Mouse (Mus musculus) heart, embryonic 15.5 days (tissue): Measurements from ENCODE around the gene Aimp2. TPM values are rescaled to one million over a fixed set of nuclear protein-coding genes. Genes with fewer than 3 reads are reported as not detected.

Experiments
- ATAC-seq: fragments of 200-750 bp; cut with Nextera tagmentation; replicated peaks from 2 replicates; pipeline ENCODE4 v1.8.0; 2017; ENCODE audit warnings: low read depth, moderate TSS enrichment; ENCODE audit not compliant: insufficient number of reproducible peaks, insufficient read depth, low FRiP score
- H3K27ac ChIP-seq: fragments of 300-500 bp; sonication (generic); 2 replicates; pipeline ENCODE4 v1.5.1; 2015; ENCODE audit warnings: mild to moderate bottlenecking, inconsistent platforms
- H3K27me3 ChIP-seq: fragments of 300-500 bp; sonication (generic); 2 replicates; pipeline ENCODE4 v1.6.1; 2015; ENCODE audit warnings: inconsistent platforms
- H3K36me3 ChIP-seq: fragments of 300-500 bp; sonication (generic); 2 replicates; pipeline ENCODE4 v1.6.1; 2015; ENCODE audit warnings: mild to moderate bottlenecking, inconsistent platforms
- H3K4me1 ChIP-seq: fragments of 300-500 bp; sonication (generic); replicated peaks from 2 replicates; pipeline ENCODE4 v1.6.1; 2015; ENCODE audit warnings: inconsistent platforms
- H3K4me2 ChIP-seq: fragments of 300-500 bp; sonication (generic); 2 replicates; pipeline ENCODE4 v1.6.1; 2015; ENCODE audit warnings: inconsistent platforms, mild to moderate bottlenecking, moderate library complexity
- H3K4me3 ChIP-seq: fragments of 300-500 bp; sonication (generic); 2 replicates; pipeline ENCODE4 v1.5.1; 2015; ENCODE audit warnings: mild to moderate bottlenecking, inconsistent platforms
- H3K9ac ChIP-seq: fragments of 300-500 bp; sonication (generic); 2 replicates; pipeline ENCODE4 v1.6.1; 2015; ENCODE audit warnings: mild to moderate bottlenecking, inconsistent platforms
- H3K9me3 ChIP-seq: fragments of 300-500 bp; sonication (generic); replicated peaks from 2 replicates; pipeline ENCODE4 v1.6.1; 2016; ENCODE audit warnings: inconsistent platforms
- whole genome bisulfite sequencing: fragments of 180-500 bp; shearing (Covaris S2); methylation state at CpG from one replicate; pipeline ENCODE4 v1.1.7; 2015; ENCODE audit warnings: mixed read lengths; 5-methylcytosine and 5-hydroxymethylcytosine counted together
- polyA plus RNA-seq: library from polyadenylated mRNA; unstranded; fragments of >200 nt; fragmentation: Nextera tagmentation; extraction: Ambion mirVana; gene quantifications from 2 replicates; pipeline ENCODE4 v1.2.1, GENCODE M21; 2015

Gene Aimp2
- 78.7 and 81.1 TPM in 2 replicates for polyA plus RNA-seq

DNA sequence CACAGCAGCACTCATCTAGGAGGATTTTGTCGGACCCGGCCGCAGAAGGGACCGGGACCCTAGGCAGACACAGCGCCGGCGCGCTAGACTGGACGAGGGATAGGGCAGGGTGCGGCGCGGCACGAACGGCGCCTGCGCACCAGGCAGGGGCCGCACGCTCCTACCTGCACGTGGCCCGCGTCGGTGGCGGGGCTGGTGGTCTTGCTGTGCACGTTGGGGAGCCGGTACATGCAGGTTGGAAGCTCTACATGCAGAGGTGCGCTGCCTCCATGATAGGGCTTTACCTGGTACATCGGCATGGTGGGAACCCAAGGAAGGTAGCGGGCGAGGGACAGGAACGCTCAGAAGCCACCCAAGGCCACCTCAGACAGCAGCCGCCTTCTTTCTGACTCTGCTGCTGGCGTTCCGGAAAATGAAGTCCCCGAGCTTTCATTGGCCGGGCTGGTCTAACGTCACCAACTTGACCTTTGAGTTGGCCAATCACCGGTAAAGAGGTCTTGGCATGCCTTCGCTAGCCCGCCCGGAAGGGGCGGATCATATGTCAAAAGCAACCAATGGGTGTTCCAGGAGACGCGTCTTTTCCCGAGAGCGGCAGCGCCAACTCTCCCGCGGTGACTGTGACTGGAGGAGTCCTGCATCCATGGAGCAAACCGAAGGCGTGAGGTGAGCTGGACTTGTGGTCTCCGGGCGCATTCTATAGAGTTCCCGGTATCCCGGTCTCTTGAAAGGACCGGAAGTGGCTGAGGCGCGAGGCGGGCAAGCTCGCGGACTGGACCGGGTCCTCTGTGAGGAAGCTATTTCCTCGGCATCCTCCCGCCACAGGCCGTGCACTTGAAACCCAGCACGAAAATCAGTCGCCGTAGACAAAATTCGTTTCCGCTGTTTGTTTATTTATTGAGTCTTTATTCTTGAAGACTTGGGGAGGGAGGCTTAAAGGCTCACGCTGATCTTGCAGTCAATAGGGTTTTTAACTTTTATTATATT, at the start of gene Aimp2, which contains the start of gene Pms2:
Aimp2 (minus strand) TSS at position 431 of the 984 bp plus-strand sequence.
Pms2 (plus strand) TSS at position 548 of the 984 bp plus-strand sequence.
- H3K27ac ChIP-seq, result peak within 1 kb of the TSS; percentile 90
- H3K4me2 ChIP-seq, result peak within 1 kb of the TSS; percentile 79
- no peaks in the 10 kb centered on the region for H3K27me3 ChIP-seq
- H3K9me3 ChIP-seq, result no peaks in the 10 kb centered on the region
- peak; percentile 99 for ATAC-seq
- peaks cover 17% of the 10 kb centered on the region for H3K36me3 ChIP-seq
- peak within 1 kb of the TSS; percentile 71 for H3K9ac ChIP-seq
- H3K4me1 ChIP-seq, result peaks cover 26% of the 10 kb centered on the region
- peak within 1 kb of the TSS; percentile 78 for H3K4me3 ChIP-seq
- WGBS, result under 1% methylated on average over 70 of the region's 70 CpGs

GRCm38 (mm10) chr5:143957101-143957500, 47.5 kb upstream of the Aimp2 start:
- no peak for ATAC-seq
- WGBS, result 83% methylated on average over 6 of the region's 6 CpGs

DNA sequence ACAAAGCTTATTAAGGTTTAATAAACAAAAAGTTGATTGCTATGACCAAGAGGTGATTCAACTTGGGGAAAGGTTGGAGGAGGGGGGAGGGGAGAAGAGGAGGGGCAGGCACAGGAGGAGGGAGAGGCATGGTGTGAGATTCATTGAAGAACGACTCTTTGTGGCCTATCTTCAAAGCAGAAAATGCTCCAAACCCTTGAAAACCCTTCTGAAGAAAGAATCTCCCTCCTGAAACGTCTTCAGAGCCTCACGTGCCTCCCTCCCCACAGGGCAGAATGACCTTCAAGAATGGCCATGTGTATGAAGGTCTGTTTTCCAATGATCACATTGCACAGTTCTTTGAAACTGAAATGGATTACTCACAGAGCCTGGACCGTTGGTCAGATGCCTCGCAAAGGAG, 40.4 kb upstream of the Aimp2 start:
- no peaks in the 10 kb centered on the region for H3K9me3 ChIP-seq
- no peaks in the 10 kb centered on the region for H3K36me3 ChIP-seq
- H3K9ac ChIP-seq, result no peak overlapping the region
- no peak for ATAC-seq
- H3K4me1 ChIP-seq, result no peaks in the 10 kb centered on the region
- no peaks in the 10 kb centered on the region for H3K27me3 ChIP-seq
- H3K4me2 ChIP-seq, result no peak overlapping the region
- 44% methylated on average over 5 of the region's 5 CpGs for WGBS
- H3K27ac ChIP-seq, result no peak overlapping the region
- H3K4me3 ChIP-seq, result no peak overlapping the region

More at GRCm38 (mm10) chr5:143957101-143957500, 47.5 kb upstream of the Aimp2 start:
- no peak overlapping the region for H3K4me3 ChIP-seq
- no peak overlapping the region for H3K9ac ChIP-seq
- no peaks in the 10 kb centered on the region for H3K27me3 ChIP-seq
- no peaks in the 10 kb centered on the region for H3K4me1 ChIP-seq
- H3K36me3 ChIP-seq, result no peaks in the 10 kb centered on the region
- no peak overlapping the region for H3K27ac ChIP-seq
- no peaks in the 10 kb centered on the region for H3K9me3 ChIP-seq
- H3K4me2 ChIP-seq, result no peak overlapping the region

- Histone ChIP-seq H3K4me2 (no peak overlapping the region), H3K27ac (no peak overlapping the region), H3K4me3 (no peak overlapping the region), H3K36me3 (no peaks in the 10 kb centered on the region), H3K9ac (no peak overlapping the region), H3K4me1 (no peaks in the 10 kb centered on the region), H3K9me3 (no peaks in the 10 kb centered on the region), H3K27me3 (no peaks in the 10 kb centered on the region)
- ATAC-seq, result no peak
- 81% methylated on average over 12 of the region's 12 CpGs for WGBS
Observed at GRCm38 (mm10) chr5:143948361-143948760, 38.7 kb upstream of the Aimp2 start.

- no peak for ATAC-seq
- H3K27me3 ChIP-seq, result no peaks in the 10 kb centered on the region
Observed at GRCm38 (mm10) chr5:143943231-143944125, 33.8 kb upstream of the Aimp2 start.

DNA sequence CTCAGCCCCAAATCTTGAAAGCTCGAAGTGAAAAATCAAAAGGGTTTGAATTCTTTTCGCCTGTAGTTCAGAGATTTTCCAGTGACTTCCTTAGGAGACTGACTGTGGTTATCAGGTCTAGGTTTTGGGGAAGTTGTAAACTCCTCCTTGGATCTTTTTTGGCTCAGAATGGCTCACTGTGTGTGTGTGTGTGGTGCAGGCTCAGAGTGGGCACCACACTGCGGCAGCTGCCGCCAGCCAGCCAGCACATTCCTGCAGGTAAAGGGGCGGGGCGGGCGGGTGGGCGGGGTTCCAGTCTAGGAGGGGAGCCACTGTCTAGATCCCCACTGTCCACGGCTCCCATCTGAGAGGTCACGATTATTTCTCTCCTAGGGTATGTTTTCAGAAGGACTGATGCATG, 31.9 kb upstream of the Aimp2 start:
- Histone ChIP-seq H3K27ac (no peak overlapping the region), H3K4me3 (no peak overlapping the region), H3K4me1 (no peaks in the 10 kb centered on the region), H3K9ac (no peak overlapping the region), H3K4me2 (no peak overlapping the region), H3K9me3 (no peaks in the 10 kb centered on the region), H3K36me3 (no peaks in the 10 kb centered on the region), H3K27me3 (no peaks in the 10 kb centered on the region)
- 31% methylated on average over 10 of the region's 10 CpGs for WGBS
- no peak for ATAC-seq

More at GRCm38 (mm10) chr5:143943231-143944125, 33.8 kb upstream of the Aimp2 start:
- Histone ChIP-seq H3K36me3 (no peaks in the 10 kb centered on the region), H3K27ac (no peak overlapping the region), H3K4me1 (no peaks in the 10 kb centered on the region), H3K4me2 (no peak overlapping the region), H3K9me3 (no peaks in the 10 kb centered on the region), H3K9ac (no peak overlapping the region), H3K4me3 (no peak overlapping the region)
- 73% methylated on average over 14 of the region's 14 CpGs for WGBS

GRCm38 (mm10) chr5:143936156-143936555, 26.5 kb upstream of the Aimp2 start:
- H3K4me1 ChIP-seq, result no peaks in the 10 kb centered on the region; the same call in 1 of the 2 replicates
- no peak for ATAC-seq
- 72% methylated on average over 9 of the region's 9 CpGs for WGBS

GRCm38 (mm10) chr5:143933875-143934274, 24.2 kb upstream of the Aimp2 start:
- Histone ChIP-seq H3K27ac (no peak overlapping the region), H3K27me3 (no peaks in the 10 kb centered on the region), H3K4me2 (no peak overlapping the region), H3K36me3 (peaks cover 27% of the 10 kb centered on the region), H3K4me3 (no peak overlapping the region), H3K9ac (no peak overlapping the region), H3K4me1 (no peaks in the 10 kb centered on the region; the same call in 1 of the 2 replicates), H3K9me3 (no peaks in the 10 kb centered on the region)
- no peak for ATAC-seq
- 75% methylated on average over 1 of the region's 1 CpGs for WGBS

More at GRCm38 (mm10) chr5:143936156-143936555, 26.5 kb upstream of the Aimp2 start:
- Histone ChIP-seq H3K4me3 (no peak overlapping the region), H3K9me3 (no peaks in the 10 kb centered on the region), H3K4me2 (no peak overlapping the region), H3K27me3 (no peaks in the 10 kb centered on the region), H3K27ac (no peak overlapping the region), H3K36me3 (peaks cover 6% of the 10 kb centered on the region; the same call in 1 of the 2 replicates), H3K9ac (no peak overlapping the region)

DNA sequence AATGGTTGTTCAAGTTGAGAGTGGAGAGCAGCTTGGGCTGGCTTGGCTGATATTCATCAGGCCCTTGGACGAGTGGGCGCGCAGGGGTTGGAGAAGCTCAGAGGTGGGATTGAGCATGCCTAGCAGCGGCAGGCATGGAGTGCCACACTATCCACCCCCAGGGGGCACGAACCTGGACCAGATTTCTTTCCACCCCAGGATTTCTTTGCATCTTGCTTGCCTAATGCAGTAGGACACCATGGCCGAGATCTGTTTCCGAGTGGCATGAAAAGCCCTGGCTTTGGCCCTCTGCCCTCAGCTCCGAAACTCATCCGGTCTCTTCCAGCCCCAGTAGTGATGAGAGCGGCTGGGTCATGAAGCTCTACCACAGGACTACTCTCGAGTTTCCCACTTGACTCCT, 23.8 kb upstream of the Aimp2 start:
- whole genome bisulfite sequencing, result 84% methylated on average over 11 of the region's 11 CpGs

GRCm38 (mm10) chr5:143932831-143933230, 23.2 kb upstream of the Aimp2 start, which contains the start of gene Rsph10b:
Rsph10b (plus strand) TSS chr5:143933035.
- no peaks in the 10 kb centered on the region for H3K27me3 ChIP-seq
- H3K27ac ChIP-seq, result no peak within 1 kb of the TSS
- H3K9ac ChIP-seq, result no peak within 1 kb of the TSS
- no peak for ATAC-seq
- 18% methylated on average over 8 of the region's 8 CpGs for WGBS
- no peaks in the 10 kb centered on the region for H3K9me3 ChIP-seq
- peaks cover 36% of the 10 kb centered on the region for H3K36me3 ChIP-seq
- H3K4me2 ChIP-seq, result no peak within 1 kb of the TSS
- no peak within 1 kb of the TSS for H3K4me3 ChIP-seq
- no peaks in the 10 kb centered on the region; the same call in 1 of the 2 replicates for H3K4me1 ChIP-seq

More for the DNA sequence above, 23.8 kb upstream of the Aimp2 start:
- Histone ChIP-seq H3K4me1 (no peaks in the 10 kb centered on the region; the same call in 1 of the 2 replicates), H3K9me3 (no peaks in the 10 kb centered on the region), H3K36me3 (peaks cover 31% of the 10 kb centered on the region), H3K27ac (no peak overlapping the region), H3K4me2 (no peak overlapping the region), H3K9ac (no peak overlapping the region), H3K27me3 (no peaks in the 10 kb centered on the region), H3K4me3 (no peak overlapping the region)
- no peak for ATAC-seq
